26 mouse cellular contexts compared by ENCODE assay signal in genomic region chr6:126280352-126280751, GRCm38 (mm10).
"Had no signal": no experiment of that assay in that cellular context is flagged by ENCODE, and none has a peak within 500 bp of the region (broad histone marks: within the 10 kb centered on the region; RNA-seq: fewer than 3 reads in every experiment).

No protein-coding gene starts in this region.

- H3K27me3 ChIP-seq: embryonic facial prominence, embryonic 12.5 days; embryonic facial prominence, embryonic 13.5 days; embryonic facial prominence, embryonic 15.5 days; forebrain, embryonic 12.5 days; forebrain, embryonic 13.5 days; forebrain, embryonic 15.5 days had no signal

- H3K9me3 ChIP-seq: embryonic facial prominence, embryonic 10.5 days; embryonic facial prominence, embryonic 12.5 days; embryonic facial prominence, embryonic 13.5 days; embryonic facial prominence, embryonic 15.5 days; forebrain, embryonic 10.5 days; forebrain, embryonic 12.5 days; forebrain, embryonic 13.5 days; forebrain, embryonic 15.5 days had no signal

- H3K9ac ChIP-seq: embryonic facial prominence, embryonic 12.5 days; embryonic facial prominence, embryonic 13.5 days; embryonic facial prominence, embryonic 15.5 days; forebrain, embryonic 12.5 days; forebrain, embryonic 13.5 days; forebrain, embryonic 15.5 days; forebrain, postnatal 0 days had no signal

- H3K36me3 ChIP-seq: embryonic facial prominence, embryonic 10.5 days; embryonic facial prominence, embryonic 12.5 days; embryonic facial prominence, embryonic 13.5 days; embryonic facial prominence, embryonic 15.5 days; forebrain, embryonic 10.5 days; forebrain, embryonic 12.5 days; forebrain, embryonic 15.5 days had no signal

- DNase-seq: cerebellum, adult 18-20 months; cerebellum, adult 2 months; cerebellum, adult 8-10 months; cerebellum, adult 9-10 months; cerebellum, adult 9-11 months; cerebellum, postnatal 14 days; cerebellum, postnatal 36 days; embryo, embryonic 11 days; forebrain, postnatal 0 days; gastrocnemius, adult 2 months; gastrocnemius, postnatal 10 days; gastrocnemius, postnatal 14 days; gastrocnemius, postnatal 25 days; gastrocnemius, postnatal 36 days; heart, adult 11 months had no signal

- H3K4me1 ChIP-seq: embryonic facial prominence, embryonic 10.5 days; embryonic facial prominence, embryonic 12.5 days; embryonic facial prominence, embryonic 13.5 days; embryonic facial prominence, embryonic 15.5 days; forebrain, embryonic 10.5 days; forebrain, embryonic 12.5 days; forebrain, embryonic 13.5 days; forebrain, embryonic 15.5 days had no signal

- H3K4me3 ChIP-seq: embryonic facial prominence, embryonic 10.5 days; embryonic facial prominence, embryonic 12.5 days; embryonic facial prominence, embryonic 13.5 days; embryonic facial prominence, embryonic 15.5 days; erythroblast, embryonic 14.5 days; forebrain, embryonic 10.5 days; forebrain, embryonic 12.5 days; forebrain, embryonic 13.5 days; forebrain, embryonic 15.5 days; gastrocnemius, adult 2 months had no signal

- ATAC-seq: forebrain, embryonic 13.5 days; forebrain, embryonic 14.5 days; forebrain, embryonic 15.5 days; forebrain, embryonic 16.5 days; forebrain, postnatal 0 days had no signal

- H3K4me2 ChIP-seq: embryonic facial prominence, embryonic 12.5 days; embryonic facial prominence, embryonic 13.5 days; embryonic facial prominence, embryonic 15.5 days; forebrain, embryonic 12.5 days; forebrain, embryonic 13.5 days; forebrain, embryonic 15.5 days had no signal

- H3K27ac ChIP-seq: embryonic facial prominence, embryonic 10.5 days; embryonic facial prominence, embryonic 12.5 days; embryonic facial prominence, embryonic 13.5 days; embryonic facial prominence, embryonic 15.5 days; forebrain, embryonic 10.5 days; forebrain, embryonic 12.5 days; forebrain, embryonic 13.5 days; forebrain, embryonic 15.5 days; gastrocnemius, adult 2 months had no signal
